Mouse (Mus musculus): ENCODE measurements around the gene Sun5.
"Not testable (repeated sequence)": the region's sequence is repeated elsewhere in the genome, so short reads cannot be mapped to it uniquely, and the experiment has no call there.

- peak; percentile 26; the same call in 1 of the 2 replicates for TF ChIP-seq CTCF (IDR thresholded peaks at IDR 0.05; ENCODE audit: control insufficient read depth, insufficient read depth, insufficient replicate concordance, low read depth, low read length)
- TF ChIP-seq POLR2A (IDR thresholded peaks at IDR 0.05; ENCODE audit: control insufficient read depth, low read depth, low read length): not testable (repeated sequence)
These were observed 63.4 kb downstream of the Sun5 start for GRCm38 (mm10) chr2:153807464-153807863.

All from testis, adult 2 months (tissue).